Mouse (Mus musculus): ENCODE data around the gene Tspan4.

Gene Tspan4

DNA sequence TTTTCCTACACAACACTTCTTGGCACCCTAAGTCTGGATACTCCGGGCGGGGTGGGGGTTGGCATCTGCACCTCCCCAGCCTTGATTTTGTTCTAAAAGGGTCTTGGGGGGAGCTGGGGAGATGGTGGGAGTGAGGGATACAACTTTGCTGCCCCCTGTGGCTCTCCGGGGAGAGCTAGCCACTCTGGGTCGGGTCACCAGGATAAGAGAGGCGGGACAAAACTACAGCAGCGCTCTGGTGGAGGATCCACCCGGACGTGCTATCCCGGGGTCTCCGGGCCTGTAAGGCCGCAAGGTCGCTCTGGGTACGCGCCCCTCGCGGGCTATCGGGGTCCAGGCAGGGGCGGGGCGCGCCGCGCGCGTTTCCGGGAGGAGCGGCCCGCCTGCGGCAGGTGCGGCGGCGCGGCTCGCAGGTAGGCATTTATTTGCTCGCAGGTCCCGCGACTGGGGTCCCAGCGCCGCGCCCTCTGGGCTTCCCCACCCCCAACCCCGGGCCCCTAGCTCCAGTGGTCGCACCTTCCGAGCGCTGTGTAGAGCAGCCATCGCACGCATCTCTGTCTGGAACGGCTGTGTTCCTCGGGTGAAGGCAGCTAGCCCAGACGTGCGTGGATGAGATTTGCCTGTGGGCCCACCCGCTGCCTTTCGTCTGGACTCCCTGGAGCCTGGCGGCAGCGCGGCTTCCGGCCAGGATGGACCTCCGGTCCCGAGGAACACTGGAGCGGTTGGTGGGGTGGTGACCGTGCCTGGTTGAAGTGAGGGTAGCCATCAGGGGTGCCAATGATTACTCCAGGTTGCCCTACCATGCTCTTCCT, 13.3 kb upstream of the Tspan4 start:
- no peak for DNase-seq

DNA sequence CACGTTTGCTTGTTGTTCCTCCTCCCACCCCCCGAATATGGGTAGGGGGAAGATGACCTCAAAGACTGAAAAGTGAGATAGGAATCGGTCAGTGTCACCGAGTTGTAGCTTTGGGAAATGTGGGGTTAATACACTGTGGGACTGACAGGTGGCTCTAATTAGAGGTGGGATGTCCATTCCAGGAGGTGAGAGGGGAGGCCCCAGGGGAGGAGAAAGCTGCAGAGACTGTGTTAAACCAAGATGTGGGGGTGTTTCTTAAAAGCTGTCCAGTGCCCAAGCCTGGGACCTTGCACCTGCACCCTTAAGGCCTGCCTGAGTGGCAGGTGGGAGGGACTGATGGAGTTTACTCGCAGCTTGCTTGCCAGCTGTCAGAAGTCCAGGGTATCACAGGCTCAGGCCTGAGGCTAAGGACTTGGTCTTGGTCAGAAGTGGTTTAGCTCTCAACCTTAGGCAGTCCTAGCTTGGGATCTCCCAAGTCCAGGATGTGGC, 12.7 kb upstream of the Tspan4 start:
- DNase-seq, result no peak

DNA sequence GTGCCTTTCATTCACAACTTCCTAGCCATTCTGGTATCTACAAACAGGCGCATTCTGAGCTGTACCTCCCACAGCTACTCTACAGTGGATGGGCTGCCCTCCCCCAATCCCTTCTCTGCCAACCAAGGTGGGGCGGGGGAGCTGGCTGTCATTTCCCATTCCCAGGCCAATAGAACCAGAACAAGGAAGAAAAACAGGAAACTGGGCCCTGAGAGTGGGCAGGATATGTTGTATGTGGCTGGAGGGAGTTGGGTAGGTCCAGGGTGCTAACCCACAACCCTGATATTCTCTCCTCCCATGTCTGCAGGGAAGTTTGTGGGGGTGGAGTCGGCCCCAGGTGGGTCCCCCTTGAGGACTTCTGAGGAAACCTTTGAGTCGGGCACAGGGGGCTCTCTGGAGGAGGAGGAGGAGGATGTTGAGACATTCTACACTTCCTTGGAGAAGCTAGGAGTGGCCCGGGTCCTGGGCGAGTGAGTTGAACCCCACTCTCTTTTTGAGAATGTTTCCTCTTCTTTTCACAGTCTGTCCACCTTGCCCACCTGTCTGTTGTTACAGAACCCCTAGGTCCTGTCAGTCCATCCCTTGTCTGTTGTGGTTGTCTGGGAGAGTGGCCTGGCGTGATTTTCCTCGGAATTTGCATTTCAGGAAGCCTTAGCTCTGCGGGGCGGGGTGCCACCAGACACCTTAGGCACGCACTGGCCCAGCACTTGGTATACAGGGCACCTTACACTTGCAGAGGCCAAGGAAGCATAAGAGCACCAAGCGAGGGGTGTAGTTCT, 11.0 kb upstream of the Tspan4 start:
- DNase-seq, result no peak

DNA sequence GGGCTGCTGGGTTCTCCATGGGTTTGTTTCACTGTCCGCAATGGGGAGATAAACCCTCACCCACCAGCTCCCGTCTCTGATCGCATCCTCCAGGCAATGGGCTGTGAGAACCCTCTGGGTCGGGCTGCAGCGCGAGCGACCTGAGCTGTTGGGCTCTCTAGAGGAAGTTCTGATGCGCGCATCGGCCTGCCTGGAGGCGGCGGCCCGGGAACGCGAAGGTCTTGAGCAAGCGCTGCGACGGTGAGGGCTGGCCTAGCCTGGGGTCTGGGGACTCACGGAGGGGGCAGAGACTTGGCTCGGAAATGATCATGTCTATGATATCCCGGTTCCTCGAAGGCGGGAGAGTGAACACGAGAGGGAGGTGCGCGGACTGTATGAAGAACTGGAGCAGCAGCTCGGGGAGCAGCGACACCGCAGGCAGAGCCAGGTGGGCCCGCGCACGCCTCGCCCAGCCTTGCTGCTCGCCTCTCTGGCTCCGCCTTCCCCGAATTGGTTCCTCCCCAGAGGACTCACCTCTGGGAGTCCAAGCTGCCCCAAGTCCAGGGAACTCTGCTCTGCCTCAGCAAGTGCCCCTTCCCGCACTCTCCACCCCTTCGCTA, 10.3 kb upstream of the Tspan4 start:
- DNase-seq, result no peak

DNA sequence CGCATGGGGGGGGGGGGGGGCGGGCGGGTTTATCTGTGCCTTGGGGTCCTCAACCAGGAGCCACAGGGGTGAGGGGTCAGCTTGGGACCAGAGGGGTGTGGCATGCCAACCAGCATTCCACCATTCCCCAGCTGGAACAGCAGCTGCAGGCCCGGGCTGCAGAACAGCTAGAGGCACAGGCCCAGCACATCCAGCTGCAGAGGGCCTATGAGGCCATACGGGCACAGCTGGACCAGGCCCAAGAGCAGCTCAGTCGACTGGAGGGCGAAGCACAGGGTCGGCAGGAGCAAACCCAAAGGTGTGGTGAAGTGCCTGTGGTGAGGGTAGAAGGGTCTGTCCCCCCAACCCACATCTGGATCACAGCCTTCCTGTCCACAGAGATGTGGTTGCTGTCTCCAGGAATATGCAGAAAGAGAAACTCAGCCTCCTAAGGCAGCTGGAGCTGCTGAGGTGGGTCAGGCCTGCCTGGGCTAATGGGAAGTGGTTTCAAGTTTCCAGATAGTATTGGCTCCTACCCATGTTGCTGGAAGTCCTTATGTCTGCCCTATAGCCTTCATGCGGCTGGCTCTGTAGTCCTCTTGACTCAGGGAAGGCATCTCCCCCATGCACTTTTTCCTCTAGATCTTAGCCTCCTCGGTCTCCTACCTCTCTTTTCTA, 9.5 kb upstream of the Tspan4 start:
- no peak for DNase-seq

DNA sequence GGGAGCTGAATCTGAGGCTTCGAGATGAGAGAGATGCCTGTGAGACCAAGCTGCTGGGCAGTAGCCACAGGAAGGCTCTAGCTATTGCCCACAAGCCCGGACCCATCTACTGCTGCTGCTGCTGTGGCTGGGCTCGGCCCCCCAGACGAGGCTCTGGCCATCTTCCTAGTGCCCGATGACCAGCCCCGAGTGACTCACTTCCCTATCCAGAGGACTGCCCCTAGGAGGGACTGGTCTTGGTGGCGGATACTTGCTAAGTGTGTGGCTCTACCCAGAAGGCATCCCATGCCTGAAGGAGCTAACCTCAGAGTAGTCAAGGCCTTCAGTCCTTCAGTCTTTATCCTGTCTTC, 9.0 kb upstream of the Tspan4 start:
- no peak for DNase-seq

DNA sequence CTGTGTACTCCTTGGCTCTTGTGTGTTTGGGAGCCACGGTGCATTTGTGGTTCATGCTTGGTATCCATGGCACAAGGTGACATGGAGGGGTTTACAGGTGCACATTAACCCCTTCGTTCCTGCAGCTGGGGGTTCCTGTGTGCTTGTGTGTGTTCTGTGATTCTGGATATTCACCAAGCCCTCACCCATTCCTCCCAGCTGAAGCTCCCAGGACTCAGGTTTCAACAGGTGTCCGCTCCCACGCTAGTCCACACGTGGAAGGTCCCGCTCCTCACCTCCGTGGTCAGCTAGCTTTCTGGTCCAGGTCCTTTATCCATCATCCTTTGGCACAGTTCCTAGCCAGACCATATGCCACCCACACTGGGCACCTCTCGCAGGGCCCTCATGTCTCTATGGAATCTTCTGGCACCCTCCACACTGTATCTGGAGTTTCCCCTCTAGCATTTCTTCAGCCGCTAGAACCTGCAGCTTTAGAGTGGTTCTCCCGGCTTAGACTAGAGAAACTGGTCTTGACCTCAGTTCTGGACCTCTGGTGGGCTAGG, 8.4 kb upstream of the Tspan4 start:
- no peak for DNase-seq

DNA sequence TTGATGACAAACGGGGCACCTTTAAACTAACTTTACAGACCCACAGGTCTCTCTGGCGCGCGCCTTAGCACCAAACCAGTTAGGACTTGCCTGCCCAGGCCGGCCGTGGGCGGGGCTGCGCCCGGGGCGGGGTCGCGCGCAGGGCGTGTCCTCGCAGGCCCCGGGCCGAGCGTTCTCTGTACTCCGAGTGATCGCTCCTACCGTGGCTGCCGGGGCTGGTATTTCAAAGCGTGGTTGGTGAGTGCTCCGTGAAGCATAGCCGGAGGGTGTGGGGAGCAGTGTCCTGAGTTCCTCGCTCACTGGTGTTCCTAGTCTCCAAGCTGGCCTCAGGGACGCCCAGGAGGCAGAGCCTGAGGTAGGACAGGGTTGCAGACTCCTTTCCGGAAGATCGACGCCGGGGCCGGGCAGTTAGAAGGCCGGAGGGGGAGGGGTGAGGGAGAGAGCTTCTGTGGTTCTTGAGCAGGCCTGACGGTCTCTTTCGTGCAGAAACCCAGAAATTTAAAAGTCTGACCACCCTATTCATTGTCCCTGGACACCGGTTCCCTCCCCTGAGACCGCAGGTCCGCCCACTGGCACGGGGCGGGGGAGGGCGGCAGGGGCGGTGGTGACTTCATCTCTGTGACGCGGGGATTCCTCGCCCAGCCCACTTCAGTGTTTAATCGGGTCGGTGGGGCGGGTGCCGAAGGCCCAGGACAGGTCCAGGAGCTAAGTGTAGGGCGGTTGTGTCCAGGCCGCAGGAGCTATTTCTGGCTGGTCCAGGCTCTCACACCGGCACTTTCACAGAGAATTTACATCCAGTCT, 7.6 kb upstream of the Tspan4 start, which contains the start of gene Cd151:
Gene Cd151 (plus strand): TSS at position 163 of the 801 bp plus-strand sequence.
- DNase-seq, result peak; percentile 68 to 72

DNA sequence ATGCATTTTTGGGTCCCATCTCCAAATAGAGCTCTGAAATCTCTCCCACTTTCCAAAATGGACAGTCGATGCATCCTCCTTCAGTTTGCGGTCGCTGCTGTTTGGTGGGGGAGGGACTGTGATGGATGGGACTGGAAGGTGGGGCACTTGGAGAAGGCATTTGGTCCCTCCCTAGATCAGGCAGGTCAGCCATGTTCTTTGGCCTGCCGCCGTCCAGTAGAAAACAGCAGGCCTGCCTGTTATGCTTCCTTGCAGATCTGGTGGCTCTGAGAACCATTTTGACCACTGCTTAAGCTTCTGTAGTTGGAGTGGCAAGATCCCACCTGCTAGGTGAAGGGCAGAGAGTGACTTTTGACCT, 6.9 kb upstream of the Tspan4 start:
- no peak for DNase-seq

DNA sequence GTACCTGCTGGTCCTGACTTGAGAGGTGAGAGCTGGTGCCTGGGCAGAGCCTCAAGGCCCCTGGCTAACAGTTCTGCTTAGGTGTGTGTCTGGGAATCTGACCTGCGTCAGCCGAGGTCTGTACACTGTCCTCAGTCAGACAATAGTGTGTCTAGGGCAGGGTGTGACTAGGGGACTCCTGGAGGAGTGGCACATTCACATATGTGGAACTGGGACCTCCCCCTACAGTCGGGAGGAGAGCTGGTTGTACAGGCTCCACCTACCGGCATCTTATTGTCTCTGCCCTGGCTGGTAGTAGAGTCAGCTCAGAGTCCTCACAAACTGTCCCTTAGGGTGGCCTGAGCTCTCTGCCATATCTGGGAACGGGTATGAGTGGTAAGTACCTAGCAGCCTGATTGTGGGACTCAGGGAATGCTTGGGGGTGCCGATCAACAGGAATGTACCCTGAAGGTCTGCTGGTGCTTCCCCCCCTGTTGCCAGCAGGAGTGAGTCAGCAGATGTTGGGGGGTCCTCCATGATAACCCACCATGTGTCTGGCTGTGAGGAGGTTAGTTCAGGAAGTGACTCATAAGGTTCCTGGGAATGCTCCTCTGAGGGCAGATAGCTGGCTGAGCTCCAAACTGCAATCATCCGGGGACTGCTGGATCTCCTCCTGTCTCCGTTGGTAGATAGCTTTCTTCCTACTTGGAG, 6.4 kb upstream of the Tspan4 start:
- peak; percentile 33 to 50 for DNase-seq

DNA sequence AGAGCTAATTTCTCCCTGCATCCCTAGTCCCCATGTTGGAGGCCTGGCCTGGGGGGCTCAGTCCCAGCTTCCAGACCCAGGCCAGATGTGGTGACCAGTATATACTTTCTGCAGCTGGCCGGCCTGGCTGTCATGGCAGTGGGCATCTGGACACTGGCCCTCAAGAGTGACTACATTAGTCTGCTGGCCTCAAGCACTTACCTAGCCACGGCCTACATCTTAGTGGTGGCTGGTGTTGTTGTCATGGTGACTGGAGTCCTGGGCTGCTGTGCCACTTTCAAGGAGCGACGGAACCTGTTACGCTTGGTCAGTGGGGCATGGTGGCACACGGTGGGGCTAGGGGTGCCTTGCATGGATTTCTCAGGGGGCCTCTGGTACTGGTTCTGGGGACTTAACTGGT, 5.7 kb upstream of the Tspan4 start:
- DNase-seq, result no peak

DNA sequence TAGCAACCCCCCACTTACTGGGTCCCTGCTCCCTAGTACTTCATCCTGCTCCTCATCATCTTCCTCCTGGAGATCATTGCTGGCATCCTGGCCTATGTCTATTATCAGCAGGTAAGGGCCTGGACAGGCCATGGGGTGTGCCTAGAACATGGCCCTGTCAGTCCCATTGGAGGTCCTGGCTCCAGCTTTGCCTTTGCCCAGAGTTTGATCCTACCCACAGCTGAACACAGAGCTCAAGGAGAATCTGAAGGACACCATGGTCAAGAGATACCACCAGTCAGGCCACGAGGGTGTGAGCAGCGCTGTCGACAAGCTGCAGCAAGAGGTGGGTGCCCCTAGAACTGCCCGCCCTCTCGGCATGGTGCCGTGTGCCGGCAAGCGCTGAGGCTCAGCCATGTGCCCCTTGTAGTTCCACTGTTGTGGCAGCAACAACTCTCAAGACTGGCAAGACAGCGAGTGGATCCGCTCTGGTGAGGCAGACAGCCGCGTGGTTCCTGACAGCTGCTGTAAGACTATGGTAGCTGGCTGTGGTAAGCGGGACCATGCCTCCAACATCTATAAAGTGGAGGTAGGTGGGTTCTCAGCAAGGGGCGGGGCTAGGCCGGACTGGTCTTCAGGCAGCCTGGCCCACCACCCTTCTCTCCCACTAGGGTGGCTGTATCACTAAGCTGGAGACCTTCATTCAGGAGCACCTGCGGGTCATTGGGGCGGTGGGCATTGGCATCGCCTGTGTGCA, 5.0 kb upstream of the Tspan4 start:
- no peak for DNase-seq

DNA sequence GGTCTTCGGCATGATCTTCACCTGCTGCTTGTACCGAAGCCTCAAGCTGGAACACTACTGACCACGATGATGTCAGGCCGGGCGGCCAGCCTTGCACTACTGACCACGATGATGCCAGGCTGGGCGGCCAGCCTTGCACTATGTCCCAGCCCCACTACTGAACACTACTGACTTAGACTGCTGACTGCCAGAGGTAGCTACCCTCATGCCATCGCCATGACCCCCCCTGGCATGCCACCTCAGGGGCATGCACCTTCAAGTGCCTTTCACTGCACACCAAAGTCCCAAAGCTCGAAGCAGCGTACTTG, 4.4 kb upstream of the Tspan4 start:
- DNase-seq, result no peak

DNA sequence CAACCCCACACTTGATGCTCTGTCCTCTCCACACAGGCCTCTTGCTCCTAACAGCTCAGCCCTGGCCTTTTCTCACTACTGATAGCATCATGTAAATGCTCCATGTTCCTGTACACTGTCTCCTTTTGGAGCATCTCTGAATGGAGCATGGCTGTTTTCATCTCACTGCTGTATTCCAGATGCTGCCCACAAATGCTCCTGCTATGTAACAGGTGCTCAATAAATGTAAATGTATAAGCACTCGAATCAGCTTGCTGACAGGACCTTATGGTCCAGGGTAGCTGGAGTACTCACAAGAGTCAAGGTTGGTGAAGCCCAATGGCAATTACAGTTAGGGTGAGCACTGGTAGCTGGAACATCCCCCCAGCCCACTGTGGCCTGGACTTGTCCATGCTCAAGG, 3.8 kb upstream of the Tspan4 start:
- DNase-seq, result no peak

DNA sequence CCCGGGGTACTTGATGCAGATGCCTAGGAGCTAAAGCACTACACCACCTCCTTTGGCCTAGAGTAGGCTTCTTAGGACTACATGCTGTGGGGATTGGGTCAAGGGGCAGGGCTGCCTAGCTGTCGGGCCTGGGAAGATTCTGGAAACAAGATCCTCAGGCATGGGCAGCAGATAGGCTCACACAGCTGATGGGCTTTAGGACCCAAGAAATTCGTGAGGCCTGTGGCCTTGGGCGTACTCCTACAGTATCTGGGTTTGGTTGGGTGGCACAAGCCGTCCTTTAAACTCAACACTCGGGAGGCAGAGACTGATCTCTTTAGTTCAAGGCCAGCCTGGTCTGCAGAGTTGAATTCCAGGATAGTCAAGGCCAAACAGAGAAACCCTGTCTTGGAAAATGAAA, 2.8 kb upstream of the Tspan4 start:
- no peak for DNase-seq

DNA sequence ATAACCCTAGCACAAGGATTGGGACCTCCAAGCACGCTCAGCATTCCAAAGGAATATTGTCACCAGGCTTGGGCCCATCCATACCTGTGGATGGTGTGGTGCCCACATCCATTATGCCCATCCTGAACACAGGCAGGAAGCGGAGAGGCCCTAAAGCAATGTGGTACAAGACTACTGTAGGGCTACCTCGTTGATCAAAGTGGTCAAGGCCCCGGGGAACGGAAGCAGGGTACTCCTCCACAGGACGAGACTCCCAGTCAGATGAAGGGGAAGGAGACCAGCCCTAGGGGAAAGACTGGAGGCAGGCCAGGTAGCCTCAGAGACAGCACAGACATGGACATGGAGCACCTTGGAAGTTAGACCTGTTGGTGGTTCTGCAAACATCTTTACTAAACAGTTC, 2.3 kb upstream of the Tspan4 start:
- DNase-seq, result no peak

DNA sequence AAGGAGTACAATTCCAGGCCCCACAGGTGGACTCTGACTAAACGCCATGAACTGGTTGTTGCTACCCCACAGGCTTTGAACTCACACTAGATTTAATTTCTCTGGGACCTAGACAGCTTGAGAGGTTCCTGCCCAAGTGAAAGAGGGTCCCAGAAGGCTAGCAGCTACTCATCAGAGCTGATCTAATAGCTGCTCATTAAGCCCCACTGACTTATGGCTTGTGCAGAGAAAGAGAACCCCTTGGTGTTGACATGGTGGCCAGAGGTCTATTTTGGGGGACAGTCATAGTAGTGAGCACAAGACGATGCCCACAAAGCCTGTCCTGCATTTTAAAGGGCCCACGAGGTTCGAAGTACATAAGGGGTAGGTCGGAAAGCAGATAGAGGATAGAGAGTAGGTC, 880 bp upstream of the Tspan4 start:
- DNase-seq, result no peak

DNA sequence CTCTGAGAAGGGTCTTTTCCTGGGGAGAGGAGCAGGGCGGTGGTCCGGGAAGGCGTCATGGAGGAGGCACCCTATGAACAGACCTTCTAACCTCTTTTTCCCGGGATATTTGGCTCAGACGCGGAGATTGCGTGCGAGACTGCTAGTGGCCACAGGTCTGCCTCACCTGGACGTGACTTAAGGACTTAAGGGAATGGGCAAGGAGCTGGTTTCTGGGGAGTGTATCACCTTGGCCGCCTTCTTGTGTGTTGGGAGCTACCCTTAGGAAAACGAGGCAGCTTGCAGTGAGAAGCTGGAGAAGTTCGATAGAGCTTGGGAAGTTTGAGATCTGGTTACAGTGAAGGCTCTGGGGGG, 742 bp downstream of the Tspan4 start:
- DNase-seq, result no peak

DNA sequence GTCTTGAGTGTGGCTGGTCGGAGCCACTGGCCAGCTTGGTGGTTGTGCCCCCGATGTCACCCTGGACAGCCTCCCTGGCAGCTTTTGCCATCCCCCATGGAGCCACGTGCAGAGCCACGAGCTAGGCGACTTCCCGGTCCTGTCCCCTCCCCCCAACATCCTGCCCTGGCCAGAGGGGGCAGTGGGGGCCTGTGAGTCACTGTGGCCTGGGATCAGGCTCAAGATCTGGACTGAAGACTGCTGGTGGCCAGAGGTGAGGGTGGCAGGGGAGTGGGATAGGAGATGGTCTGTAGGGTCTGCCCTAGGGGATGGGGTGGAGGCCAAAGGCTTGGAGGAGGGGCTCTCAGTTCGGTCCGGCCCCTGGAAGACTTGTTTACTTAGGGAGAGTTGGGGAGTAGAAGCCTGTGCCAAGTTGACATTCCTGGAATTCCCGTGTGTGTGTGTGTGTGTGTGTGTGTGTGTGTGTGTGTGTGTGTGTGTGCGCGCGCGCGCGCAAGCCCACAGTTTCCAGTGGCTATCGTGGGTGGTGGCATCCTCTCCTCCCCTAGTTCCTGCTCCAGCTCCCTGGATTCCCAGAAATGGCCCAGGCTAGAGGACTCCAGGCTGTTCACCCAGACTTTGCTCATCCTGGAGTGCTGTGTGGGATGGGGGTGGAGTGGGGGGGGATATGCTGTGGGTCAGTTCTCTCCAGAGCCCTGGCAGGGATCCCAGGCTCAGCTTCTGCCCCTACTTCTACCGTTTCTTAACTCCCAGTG, 1.4 kb downstream of the Tspan4 start:
- peak in 1 of 2 experiments; percentile 37 for DNase-seq

DNA sequence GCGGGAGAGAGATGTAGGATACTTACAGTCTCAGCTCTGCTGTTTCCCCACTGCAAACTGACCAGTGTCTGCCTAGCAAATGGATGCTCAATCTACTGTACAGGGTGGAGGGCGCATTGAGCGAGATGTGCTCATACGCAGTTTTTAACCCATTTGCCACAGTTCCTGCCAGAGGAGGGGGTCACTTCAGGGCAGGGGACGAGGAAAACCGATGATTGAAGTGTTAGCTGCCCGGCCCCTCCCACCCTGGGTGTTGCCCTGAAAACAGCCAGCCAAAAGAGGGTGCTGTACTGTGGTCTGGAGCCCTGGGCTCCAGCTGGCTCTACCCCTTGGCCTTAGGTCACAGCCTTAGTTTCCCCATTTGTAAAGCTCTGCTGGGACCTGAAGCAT, 1.9 kb downstream of the Tspan4 start:
- no peak for DNase-seq

All from thymus, adult 18-20 months (tissue).